Mouse (Mus musculus): ENCODE measurements around the gene Actr8.

Gene Actr8

GRCm38 (mm10) chr14:29996000-29996751 is 18.0 kb downstream of the Actr8 start:
- peak; percentile 54 for DNase-seq

DNA sequence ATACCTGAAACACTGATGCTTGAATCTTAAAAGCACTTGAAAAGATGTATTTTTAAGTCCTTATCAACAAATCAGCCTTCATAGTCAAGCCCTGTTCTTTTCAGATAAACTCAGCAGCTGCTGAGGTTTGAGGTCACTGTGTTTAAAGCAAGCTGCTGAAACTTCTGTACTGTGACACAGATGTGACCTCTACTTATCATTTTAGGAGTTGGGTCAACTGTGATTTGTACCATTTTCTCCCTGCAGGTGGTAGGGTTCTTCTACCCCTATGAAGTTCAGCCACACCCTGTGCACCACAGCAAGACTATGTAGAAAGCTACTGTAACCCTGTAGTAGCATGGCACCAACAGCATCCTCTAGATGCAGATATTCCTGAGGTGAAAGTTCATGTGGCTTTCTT is 19.2 kb downstream of the Actr8 start:
- DNase-seq = no peak

GRCm38 (mm10) chr14:29998747-29999474 is 20.8 kb downstream of the Actr8 start:
- DNase-seq = no peak

GRCm38 (mm10) chr14:29999475-29999811 is 21.3 kb downstream of the Actr8 start:
- DNase-seq = no peak

GRCm38 (mm10) chr14:30008733-30009575 is 30.8 kb downstream of the Actr8 start, which contains the start of the genes Il17rb and Chdh:
TSS of gene Il17rb (minus strand) at chr14:30008896.
TSS of gene Chdh (plus strand) at chr14:30009023.
- peak; percentile 90 for DNase-seq

DNA sequence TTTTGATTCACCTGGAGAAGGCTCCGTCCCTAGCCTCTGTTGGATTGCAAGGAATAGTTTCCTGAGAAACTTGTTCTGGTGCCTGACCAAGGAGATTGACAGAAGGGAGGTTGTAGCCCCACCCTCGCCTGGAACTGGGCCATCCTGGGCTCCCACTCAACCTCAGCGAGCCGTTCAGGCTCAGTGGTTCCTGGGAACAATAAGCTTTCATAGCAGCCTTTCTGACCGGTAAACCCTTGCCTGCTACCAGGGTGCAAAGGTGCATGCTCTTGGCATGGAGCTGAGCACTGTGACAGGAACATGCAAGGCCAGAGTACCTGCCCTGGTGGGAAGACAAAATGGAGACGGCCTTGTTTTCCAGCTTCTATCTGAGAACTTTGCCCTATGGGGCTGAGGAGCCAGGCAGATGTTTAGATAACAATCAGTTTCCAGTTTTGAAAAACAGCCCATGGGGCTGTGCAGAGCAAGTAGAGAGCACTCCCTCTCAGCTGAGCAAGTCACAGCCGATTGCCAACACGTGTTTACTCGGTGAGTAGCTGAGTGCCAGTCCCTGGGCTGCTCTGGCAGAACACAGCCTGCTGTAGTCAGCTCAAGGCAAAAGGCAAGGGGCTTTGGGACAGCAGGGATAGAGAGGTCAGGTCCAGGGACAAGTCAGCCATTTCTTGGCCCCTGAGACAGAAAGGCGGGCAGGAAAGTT is 31.9 kb downstream of the Actr8 start:
- DNase-seq = peak; percentile 93

- peak; percentile 82 for DNase-seq
Observed at GRCm38 (mm10) chr14:30011886-30012560, 33.9 kb downstream of the Actr8 start.

GRCm38 (mm10) chr14:30014487-30014886 is 36.4 kb downstream of the Actr8 start:
- DNase-seq = no peak

DNA sequence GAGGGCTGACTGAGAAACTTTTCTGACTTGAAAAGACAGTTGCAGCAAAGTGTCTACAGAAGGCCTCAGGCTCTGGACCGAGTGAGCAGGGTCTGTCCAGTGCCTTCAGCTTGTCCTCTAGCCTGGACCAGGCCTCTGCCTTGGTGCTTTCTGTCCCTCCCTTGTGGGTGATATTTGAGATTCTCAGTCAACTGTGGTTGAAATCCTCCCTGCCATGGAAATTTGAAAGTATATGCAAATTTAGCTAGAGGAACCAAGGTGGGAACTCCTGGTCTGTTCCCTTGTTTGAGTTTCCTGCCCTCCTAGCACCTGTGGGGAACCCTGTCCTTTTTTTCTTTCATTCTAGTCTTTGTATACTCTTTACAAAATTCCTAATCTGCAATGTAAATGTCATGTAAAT is 36.9 kb downstream of the Actr8 start:
- no peak for DNase-seq

DNA sequence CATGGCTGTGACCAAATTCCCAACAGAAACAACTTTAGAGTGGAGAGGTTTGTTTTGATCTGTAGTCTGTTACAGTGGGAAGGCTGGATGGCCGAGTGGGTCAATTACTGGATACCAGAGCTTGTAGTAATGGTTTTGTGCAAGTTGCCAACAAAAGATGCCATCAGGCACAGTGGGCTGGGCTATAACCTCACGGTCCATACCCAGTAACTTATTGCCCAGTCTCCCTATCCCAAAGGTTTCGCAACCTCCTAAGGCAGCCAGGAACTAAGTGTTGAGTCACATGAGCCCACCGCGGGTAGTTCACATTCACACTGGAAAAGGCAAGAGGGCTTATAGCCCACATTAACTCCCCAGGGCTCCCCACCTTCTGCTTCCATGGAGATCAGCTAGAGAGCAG is 38.5 kb downstream of the Actr8 start:
- no peak for DNase-seq

GRCm38 (mm10) chr14:30017794-30018462 is 39.8 kb downstream of the Actr8 start:
- DNase-seq = no peak

DNA sequence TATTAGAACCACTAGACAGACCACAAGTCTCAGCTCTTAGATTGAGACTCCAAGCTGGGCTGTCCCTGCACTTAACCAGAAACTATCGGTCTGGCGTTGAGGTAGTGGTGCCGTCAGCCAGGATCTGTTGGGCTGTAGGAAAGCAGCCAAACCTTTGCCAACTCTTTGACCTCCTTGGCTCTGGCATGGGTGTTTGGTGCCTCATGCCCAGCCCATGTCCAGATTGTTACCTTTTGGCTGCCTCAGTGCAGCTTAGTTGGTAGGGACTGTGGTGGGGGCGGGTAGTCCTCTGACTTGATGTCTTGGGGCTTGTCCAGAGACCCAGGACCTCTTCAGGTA is 40.3 kb downstream of the Actr8 start:
- peak; percentile 64 for DNase-seq

DNA sequence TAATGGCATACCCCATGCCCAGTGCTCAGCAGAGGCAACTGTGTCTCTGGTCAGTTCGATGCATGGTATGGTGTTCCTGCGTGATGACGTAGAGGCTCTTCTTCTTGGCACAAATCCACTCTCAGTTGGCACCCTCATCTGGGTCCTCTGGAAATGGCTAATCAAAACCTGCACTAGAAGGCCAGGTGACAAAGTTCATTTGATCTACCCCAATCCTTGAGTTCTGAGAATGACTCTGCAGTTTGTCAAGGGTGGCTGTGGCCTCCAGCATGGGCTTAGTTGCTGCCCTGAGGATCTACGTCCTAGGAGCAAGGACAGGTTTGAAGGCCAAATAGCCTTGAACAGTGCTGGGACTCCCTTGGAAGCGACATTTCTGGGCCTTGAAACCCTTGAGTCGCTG is 40.7 kb downstream of the Actr8 start:
- peak; percentile 50 for DNase-seq

DNA sequence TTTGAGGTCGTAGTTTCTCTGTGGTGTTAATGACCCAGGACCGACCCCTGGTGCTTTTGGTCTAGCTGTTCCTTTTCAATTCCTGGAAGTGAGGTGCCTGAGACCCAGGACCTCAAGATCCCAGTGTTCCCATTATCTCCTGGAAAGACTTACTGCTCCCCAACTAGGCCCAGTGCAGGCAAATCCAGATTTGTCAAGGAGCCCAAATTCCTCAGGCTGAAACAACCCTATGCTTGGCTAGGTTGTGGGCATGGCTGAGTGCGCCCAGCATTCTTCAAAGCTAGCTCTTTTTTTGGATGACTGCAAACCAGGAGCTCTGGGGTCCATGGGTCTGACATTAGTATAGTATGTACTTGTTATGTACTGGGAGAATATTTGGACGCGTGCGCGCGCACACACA is 41.2 kb downstream of the Actr8 start:
- peak; percentile 69 for DNase-seq

GRCm38 (mm10) chr14:30019792-30020575 is 41.8 kb downstream of the Actr8 start:
- no peak for DNase-seq

DNA sequence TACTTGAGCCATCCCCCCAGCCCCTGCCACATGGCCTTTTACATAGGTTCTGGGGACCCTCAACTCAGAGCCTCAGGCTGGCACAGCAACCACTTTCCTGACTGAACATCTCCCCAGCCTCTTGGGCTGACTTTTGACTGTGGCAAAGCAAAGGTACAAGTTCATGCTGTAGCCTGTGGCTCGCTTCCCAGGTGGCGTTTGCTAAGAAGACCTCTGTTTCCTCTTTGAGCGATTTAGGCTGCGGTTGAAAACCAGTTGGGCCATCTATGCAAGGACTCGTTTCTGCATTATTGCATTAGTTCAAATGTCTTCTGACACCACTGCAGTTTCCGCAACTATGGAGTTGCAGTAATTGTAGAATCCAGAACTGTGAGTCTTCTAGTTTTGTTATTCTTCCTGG is 44.3 kb downstream of the Actr8 start:
- DNase-seq = no peak

DNA sequence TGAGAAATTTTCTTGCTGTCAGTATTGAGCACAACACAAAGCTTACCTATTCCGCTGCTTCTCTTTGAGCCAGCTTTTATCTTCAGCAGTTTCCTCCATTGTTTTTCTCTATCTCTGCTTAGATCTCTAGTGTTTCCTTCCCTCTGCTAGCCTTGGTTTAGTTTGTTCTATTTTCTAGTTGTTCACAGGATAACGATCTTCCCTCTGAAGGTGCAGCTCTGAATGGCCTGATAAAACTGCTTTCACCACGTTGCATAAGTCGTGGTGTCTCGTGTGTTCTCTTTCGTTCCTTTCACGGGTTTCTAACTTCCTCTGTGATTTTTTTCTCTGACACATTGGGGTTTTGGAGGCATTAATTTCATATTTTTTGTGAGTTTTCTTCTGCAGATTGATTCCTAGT is 46.2 kb downstream of the Actr8 start:
- no peak for DNase-seq

GRCm38 (mm10) chr14:30027378-30027777 is 49.2 kb downstream of the Actr8 start:
- DNase-seq = no peak

GRCm38 (mm10) chr14:30033405-30033804 is 55.3 kb downstream of the Actr8 start:
- DNase-seq = no peak

DNA sequence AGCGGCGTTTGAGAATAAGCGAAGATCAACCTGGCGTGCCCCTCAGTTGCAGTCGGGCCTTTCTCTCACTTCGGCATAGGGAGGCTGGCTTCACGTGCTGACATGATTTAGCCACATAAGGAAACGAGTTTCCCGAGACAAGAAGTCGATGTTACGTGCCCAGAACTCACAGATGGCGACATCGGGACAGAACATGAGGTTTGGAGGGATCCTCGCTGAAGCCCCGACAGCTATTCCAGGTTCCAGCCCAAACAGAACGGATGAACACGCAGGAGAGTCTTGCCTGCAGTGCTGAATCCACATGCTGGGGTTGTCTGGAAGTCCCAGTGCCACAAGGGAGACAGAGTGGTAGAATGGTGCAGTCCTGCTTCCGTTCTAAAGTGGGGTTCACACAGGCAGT is 60.3 kb downstream of the Actr8 start:
- no peak for DNase-seq

GRCm38 (mm10) chr14:30039413-30039812 is 61.3 kb downstream of the Actr8 start:
- DNase-seq = no peak
